Mouse (Mus musculus) kidney, embryonic 14.5 days (tissue): ENCODE data around the gene Hic1. TPM values are rescaled to one million over a fixed set of nuclear protein-coding genes. Genes with fewer than 3 reads are reported as not detected.

Source experiments
- ATAC-seq: fragments of 200-750 bp; cut with Nextera tagmentation; 2 replicates; pipeline ENCODE4 v1.8.0; 2017; ENCODE audit warnings: moderate number of reproducible peaks, mild to moderate bottlenecking, moderate TSS enrichment, moderate library complexity; ENCODE audit not compliant: low FRiP score, low TSS enrichment
- H3K27ac ChIP-seq: fragments of 300-500 bp; sonication (generic); 2 replicates; pipeline ENCODE4 v1.5.1; 2014; ENCODE audit warnings: low read depth, mild to moderate bottlenecking, low read length, moderate library complexity, mixed read lengths
- H3K27me3 ChIP-seq: fragments of 300-500 bp; sonication (generic); 2 replicates; pipeline ENCODE4 v1.6.1; 2014; ENCODE audit warnings: mild to moderate bottlenecking, low read length; ENCODE audit not compliant: control insufficient read depth, insufficient read depth
- H3K36me3 ChIP-seq: fragments of 300-500 bp; sonication (generic); 2 replicates; pipeline ENCODE4 v1.6.1; 2014; ENCODE audit warnings: low read length, mixed read lengths; ENCODE audit not compliant: control insufficient read depth, insufficient read depth
- H3K4me1 ChIP-seq: fragments of 300-500 bp; sonication (generic); 2 replicates; pipeline ENCODE4 v1.6.1; 2014; ENCODE audit warnings: low read length, mixed read lengths; ENCODE audit not compliant: control insufficient read depth, insufficient read depth
- H3K4me2 ChIP-seq: fragments of 300-500 bp; sonication (generic); replicated peaks from 2 replicates; pipeline ENCODE4 v1.6.1; 2014; ENCODE audit warnings: low read depth, mild to moderate bottlenecking, low read length
- H3K4me3 ChIP-seq: fragments of 300-500 bp; sonication (generic); 2 replicates; pipeline ENCODE4 v1.5.1; 2014; ENCODE audit warnings: mild to moderate bottlenecking, low read length
- H3K9ac ChIP-seq: fragments of 300-500 bp; sonication (generic); 2 replicates; pipeline ENCODE4 v1.6.1; 2014; ENCODE audit warnings: low read depth, mild to moderate bottlenecking, low read length, moderate library complexity
- H3K9me3 ChIP-seq: fragments of 300-500 bp; sonication (generic); 2 replicates; pipeline ENCODE4 v1.6.1; 2016; ENCODE audit warnings: low read length; ENCODE audit not compliant: control insufficient read depth
- whole genome bisulfite sequencing: fragments of 180-500 bp; shearing (Covaris S2); extraction: QIAGEN DNeasy Blood & Tissue Kit; methylation state at CpG from one replicate; pipeline ENCODE4 v1.1.7; 2014; 5-methylcytosine and 5-hydroxymethylcytosine counted together
- polyA plus RNA-seq: library from polyadenylated mRNA; unstranded; fragments of >200 nt; fragmentation: Nextera tagmentation; extraction: Ambion mirVana; gene quantifications from 2 replicates; pipeline ENCODE4 v1.2.1, GENCODE M21; 2014

The Hic1 gene
- polyA plus RNA-seq, 1 experiment from 2014 or later, result 16.9 TPM

- Histone ChIP-seq H3K4me2 (peak overlapping the region; percentile 81), H3K27me3 (peaks cover 58% of the 10 kb centered on the region), H3K4me3 (peak overlapping the region; percentile 77), H3K9me3 (no peaks in the 10 kb centered on the region), H3K9ac (peak overlapping the region; percentile 85), H3K36me3 (peaks cover 55% of the 10 kb centered on the region), H3K27ac (peak overlapping the region; percentile 96), H3K4me1 (peaks cover 26% of the 10 kb centered on the region)
- 5% methylated on average over 55 of the region's 55 CpGs for WGBS
- ATAC-seq, result no peak
Observed at GRCm38 (mm10) chr11:75166193-75166842, 3.0 kb downstream of the Hic1 start.

GRCm38 (mm10) chr11:75165441-75166192 is 3.7 kb downstream of the Hic1 start:
- no peak for ATAC-seq
- Histone ChIP-seq H3K9me3 (no peaks in the 10 kb centered on the region), H3K4me3 (peak overlapping the region; percentile 77), H3K4me1 (peaks cover 26% of the 10 kb centered on the region), H3K4me2 (peak overlapping the region; percentile 81), H3K27me3 (peaks cover 53% of the 10 kb centered on the region), H3K36me3 (peaks cover 60% of the 10 kb centered on the region), H3K9ac (peak overlapping the region; percentile 85), H3K27ac (peak overlapping the region; percentile 96)
- 6% methylated on average over 53 of the region's 54 CpGs for WGBS

GRCm38 (mm10) chr11:75164750-75165149 is 4.6 kb downstream of the Hic1 start:
- H3K4me1 ChIP-seq, result peaks cover 22% of the 10 kb centered on the region

GRCm38 (mm10) chr11:75164051-75164450 is 5.3 kb downstream of the Hic1 start:
- peaks cover 72% of the 10 kb centered on the region for H3K36me3 ChIP-seq
- H3K4me3 ChIP-seq, result peak overlapping the region; percentile 77; the same call in 1 of the 2 replicates
- no peak for ATAC-seq
- H3K4me1 ChIP-seq, result peaks cover 20% of the 10 kb centered on the region
- peak overlapping the region; percentile 81 for H3K4me2 ChIP-seq
- 61% methylated on average over 2 of the region's 2 CpGs for WGBS
- peak overlapping the region; percentile 96; the same call in 1 of the 2 replicates for H3K27ac ChIP-seq
- H3K27me3 ChIP-seq, result peaks cover 39% of the 10 kb centered on the region
- no peaks in the 10 kb centered on the region for H3K9me3 ChIP-seq
- H3K9ac ChIP-seq, result peak overlapping the region; percentile 85; the same call in 1 of the 2 replicates

More at GRCm38 (mm10) chr11:75164750-75165149, 4.6 kb downstream of the Hic1 start:
- ATAC-seq, result 0 out of 2 replicates have a peak, but pooled peaks have one; percentile 2
- peak overlapping the region; percentile 96; the same call in 1 of the 2 replicates for H3K27ac ChIP-seq
- peak overlapping the region; percentile 81 for H3K4me2 ChIP-seq
- peak overlapping the region; percentile 85 for H3K9ac ChIP-seq
- H3K27me3 ChIP-seq, result peaks cover 46% of the 10 kb centered on the region
- H3K36me3 ChIP-seq, result peaks cover 69% of the 10 kb centered on the region
- H3K9me3 ChIP-seq, result no peaks in the 10 kb centered on the region
- WGBS, result 10% methylated on average over 15 of the region's 15 CpGs
- peak overlapping the region; percentile 77 for H3K4me3 ChIP-seq

GRCm38 (mm10) chr11:75163379-75163778 is 5.9 kb downstream of the Hic1 start:
- 75% methylated on average over 6 of the region's 6 CpGs for WGBS
- Histone ChIP-seq H3K4me2 (peak overlapping the region; percentile 81), H3K9ac (peak overlapping the region; percentile 85; the same call in 1 of the 2 replicates), H3K4me3 (peak overlapping the region; percentile 77; the same call in 1 of the 2 replicates), H3K27ac (peak overlapping the region; percentile 96; the same call in 1 of the 2 replicates), H3K9me3 (no peaks in the 10 kb centered on the region), H3K36me3 (peaks cover 72% of the 10 kb centered on the region), H3K4me1 (peaks cover 21% of the 10 kb centered on the region), H3K27me3 (peaks cover 35% of the 10 kb centered on the region)
- ATAC-seq, result no peak

GRCm38 (mm10) chr11:75162591-75163080 is 6.7 kb downstream of the Hic1 start:
- H3K4me1 ChIP-seq, result peaks cover 18% of the 10 kb centered on the region; the same call in 1 of the 2 replicates
- H3K9me3 ChIP-seq, result no peaks in the 10 kb centered on the region
- no peak overlapping the region for H3K9ac ChIP-seq
- no peak for ATAC-seq
- H3K27ac ChIP-seq, result peak overlapping the region; percentile 19; the same call in 1 of the 2 replicates
- peaks cover 27% of the 10 kb centered on the region for H3K27me3 ChIP-seq
- 82% methylated on average over 12 of the region's 12 CpGs for WGBS
- peaks cover 72% of the 10 kb centered on the region for H3K36me3 ChIP-seq
- H3K4me3 ChIP-seq, result 0 out of 2 replicates have a peak overlapping the region, but pooled peaks have one; percentile 4
- H3K4me2 ChIP-seq, result peak overlapping the region; percentile 11; the same call in 1 of the 2 replicates

- H3K36me3 ChIP-seq, result peaks cover 66% of the 10 kb centered on the region
- WGBS, result 70% methylated on average over 4 of the region's 4 CpGs
- peaks cover 20% of the 10 kb centered on the region for H3K27me3 ChIP-seq
- no peak overlapping the region for H3K4me3 ChIP-seq
- no peak for ATAC-seq
- peaks cover 23% of the 10 kb centered on the region; the same call in 1 of the 2 replicates for H3K4me1 ChIP-seq
- no peak overlapping the region; the same call in 1 of the 2 replicates for H3K27ac ChIP-seq
- no peak overlapping the region for H3K4me2 ChIP-seq
- H3K9ac ChIP-seq, result no peak overlapping the region
- H3K9me3 ChIP-seq, result no peaks in the 10 kb centered on the region
Observed at GRCm38 (mm10) chr11:75161417-75162008, 7.8 kb downstream of the Hic1 start.

GRCm38 (mm10) chr11:75160954-75161353 is 8.4 kb downstream of the Hic1 start:
- no peak overlapping the region for H3K4me2 ChIP-seq
- peaks cover 18% of the 10 kb centered on the region; the same call in 1 of the 2 replicates for H3K4me1 ChIP-seq
- ATAC-seq, result no peak
- H3K4me3 ChIP-seq, result no peak overlapping the region
- H3K9me3 ChIP-seq, result no peaks in the 10 kb centered on the region
- no peak overlapping the region; the same call in 1 of the 2 replicates for H3K27ac ChIP-seq
- H3K9ac ChIP-seq, result no peak overlapping the region
- H3K27me3 ChIP-seq, result peaks cover 15% of the 10 kb centered on the region
- 73% methylated on average over 7 of the region's 7 CpGs for WGBS
- peaks cover 63% of the 10 kb centered on the region for H3K36me3 ChIP-seq
